ENCODE assay signal across 17 mouse cellular contexts in genomic region chr4:7195619-7196018, GRCm38 (mm10).
"Had no signal": no experiment of that assay in that cellular context is flagged by ENCODE, and none has a peak within 500 bp of the region (broad histone marks: within the 10 kb centered on the region; RNA-seq: fewer than 3 reads in every experiment).

No protein-coding gene starts in this region.

- ATAC-seq: lung, postnatal 0 days had no signal

- H3K36me3 ChIP-seq: liver, embryonic 15.5 days; lung, embryonic 15.5 days; midbrain, embryonic 12.5 days; neural tube, embryonic 12.5 days; stomach, embryonic 15.5 days had no signal

- H3K4me2 ChIP-seq: liver, embryonic 15.5 days; lung, embryonic 15.5 days; midbrain, embryonic 12.5 days; neural tube, embryonic 12.5 days; stomach, embryonic 15.5 days had no signal

- H3K4me1 ChIP-seq: liver, embryonic 15.5 days; lung, embryonic 15.5 days; neural tube, embryonic 12.5 days; stomach, embryonic 15.5 days had no signal

- H3K4me3 ChIP-seq: liver, embryonic 15.5 days; lung, embryonic 15.5 days; megakaryocyte, embryonic 14.5 days; midbrain, embryonic 12.5 days; neural tube, embryonic 12.5 days; stomach, embryonic 15.5 days had no signal

- H3K9me3 ChIP-seq: liver, embryonic 15.5 days; lung, embryonic 15.5 days; megakaryocyte, embryonic 14.5 days; midbrain, embryonic 12.5 days; neural tube, embryonic 12.5 days; stomach, embryonic 15.5 days had no signal

- H3K27ac ChIP-seq: liver, embryonic 15.5 days; lung, embryonic 15.5 days; macrophage; midbrain, embryonic 12.5 days; neural tube, embryonic 12.5 days; stomach, embryonic 15.5 days; stomach, postnatal 0 days had no signal

- H3K9ac ChIP-seq: liver, embryonic 15.5 days; lung, embryonic 15.5 days; midbrain, embryonic 12.5 days; neural tube, embryonic 12.5 days; stomach, embryonic 15.5 days had no signal

- DNase-seq: lung, adult 2 months; lung, postnatal 14 days; lung, postnatal 36 days; midbrain, embryonic 14.5 days; right cerebral cortex, postnatal 14 days; thymus, adult 2 months; thymus, postnatal 25 days; thymus, postnatal 4 days had no signal

- H3K27me3 ChIP-seq: liver, embryonic 15.5 days; lung, embryonic 15.5 days; megakaryocyte, embryonic 14.5 days; midbrain, embryonic 12.5 days; neural tube, embryonic 12.5 days; stomach, embryonic 15.5 days had no signal
